Mouse (Mus musculus): ENCODE data around the gene Cfap99. TPM values are rescaled to one million over a fixed set of nuclear protein-coding genes. Genes with fewer than 3 reads are reported as not detected.

Cfap99 gene
- polyA plus RNA-seq, 1 experiment: 0.05 TPM

DNA sequence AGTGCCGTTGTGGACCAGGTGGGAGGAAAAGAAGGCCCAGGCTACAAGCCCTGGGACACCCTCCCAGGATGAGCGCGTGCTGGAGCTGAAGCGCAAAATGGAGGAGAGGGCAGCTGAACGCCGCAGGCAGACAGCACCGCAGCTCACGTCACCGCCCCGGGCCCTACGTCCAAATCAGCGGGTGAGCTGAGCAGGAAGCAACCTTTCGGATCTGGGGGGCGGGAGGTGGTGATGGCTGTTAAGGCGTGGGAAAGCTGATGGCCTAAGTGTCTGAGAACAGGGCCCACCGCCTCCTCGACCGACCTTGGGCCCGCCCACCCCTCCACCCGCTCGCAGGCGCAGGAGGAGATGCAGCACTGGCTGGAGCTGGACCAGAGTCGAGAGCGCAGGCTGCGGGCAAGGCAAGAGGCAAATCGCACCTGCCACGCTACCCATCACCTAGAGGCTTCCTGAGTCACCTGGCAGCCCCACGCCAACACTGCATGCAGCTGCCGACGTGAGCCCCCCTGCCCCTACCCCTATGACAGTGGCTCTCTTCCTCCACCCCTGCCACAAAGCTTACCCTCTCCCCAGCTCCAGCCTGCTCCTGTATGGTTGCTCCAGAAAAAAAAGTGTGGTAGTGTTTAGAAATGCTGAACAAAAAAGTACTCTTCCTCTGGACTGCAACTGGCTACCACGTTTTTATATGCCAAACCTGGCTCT, 38.6 kb downstream of the Cfap99 start:
- H3K27me3 ChIP-seq (replicated peaks; ENCODE audit: control insufficient read depth, insufficient read depth, low read length): no peaks in the 10 kb centered on the region
- H3K4me1 ChIP-seq (ENCODE audit: control insufficient read depth, insufficient read depth, low read length): no peaks in the 10 kb centered on the region
- H3K4me3 ChIP-seq (ENCODE audit: insufficient read depth, low read depth, low read length): no peak overlapping the region; the same call in 1 of the 2 replicates
- no peaks in the 10 kb centered on the region for H3K36me3 ChIP-seq (ENCODE audit: control insufficient read depth, insufficient read depth, low read length)
- WGBS: 11% methylated on average over 31 of the region's 31 CpGs
- peak; percentile 6 for DNase-seq
- H3K27ac ChIP-seq (ENCODE audit: insufficient read depth, low read depth, low read length): no peak overlapping the region
- TF ChIP-seq POLR2A (IDR thresholded peaks at IDR 0.05; ENCODE audit: low read depth, low read length): no peak
- TF ChIP-seq CTCF (conservative IDR thresholded peaks at IDR 0.05; ENCODE audit: insufficient read depth, insufficient read length, low read depth, low read length): no peak

DNA sequence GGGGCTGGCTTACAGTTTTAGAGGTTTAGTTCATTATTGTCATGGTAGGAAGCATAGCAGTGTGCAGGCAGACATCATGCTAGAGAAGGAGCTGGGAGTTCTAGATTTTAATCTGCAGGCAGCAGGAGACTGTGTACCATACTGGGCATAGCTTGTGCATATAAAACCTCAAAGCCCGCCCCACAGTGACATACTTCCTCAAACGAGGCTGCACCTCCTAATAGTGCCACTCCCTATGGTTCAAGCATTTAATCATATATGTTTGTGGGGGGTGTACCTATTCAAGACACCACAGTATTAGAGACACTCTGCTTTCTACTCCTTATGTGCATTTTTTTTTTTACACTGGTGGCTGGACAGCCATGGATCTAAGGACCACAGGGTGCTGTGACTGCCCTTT, 41.7 kb downstream of the Cfap99 start:
- Histone ChIP-seq H3K27ac (ENCODE audit: insufficient read depth, low read depth, low read length) (no peak overlapping the region), H3K4me1 (ENCODE audit: control insufficient read depth, insufficient read depth, low read length) (no peaks in the 10 kb centered on the region), H3K4me3 (ENCODE audit: insufficient read depth, low read depth, low read length) (no peak overlapping the region), H3K36me3 (ENCODE audit: control insufficient read depth, insufficient read depth, low read length) (no peaks in the 10 kb centered on the region), H3K27me3 (replicated peaks; ENCODE audit: control insufficient read depth, insufficient read depth, low read length) (no peaks in the 10 kb centered on the region)
- DNase-seq: no peak
- 90% methylated on average over 2 of the region's 2 CpGs for WGBS
- TF ChIP-seq CTCF (conservative IDR thresholded peaks at IDR 0.05; ENCODE audit: insufficient read depth, insufficient read length, low read depth, low read length): no peak
- no peak for TF ChIP-seq POLR2A (IDR thresholded peaks at IDR 0.05; ENCODE audit: low read depth, low read length)

DNA sequence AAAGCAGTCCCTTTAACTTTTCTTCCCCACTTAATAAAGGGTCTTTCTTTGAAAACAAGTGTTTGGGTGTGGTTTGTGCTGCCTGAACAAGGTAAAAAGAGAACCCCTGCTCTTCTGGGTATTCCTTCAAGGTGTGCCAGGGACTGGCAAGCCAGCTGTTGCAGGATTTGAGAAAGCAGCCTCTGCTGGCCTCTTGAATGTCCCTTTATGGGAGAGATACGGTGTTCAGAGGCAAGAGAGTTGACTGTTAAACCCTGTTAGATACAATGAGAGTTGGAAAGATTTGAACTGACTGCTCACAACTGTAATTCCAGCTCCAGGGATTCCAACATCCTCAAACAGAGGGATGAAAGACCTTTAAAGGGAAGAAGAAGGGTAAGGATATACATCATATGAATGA, 45.7 kb downstream of the Cfap99 start:
- no peak for DNase-seq
- Histone ChIP-seq H3K4me1 (ENCODE audit: control insufficient read depth, insufficient read depth, low read length) (peaks cover 3% of the 10 kb centered on the region; the same call in 1 of the 2 replicates), H3K36me3 (ENCODE audit: control insufficient read depth, insufficient read depth, low read length) (no peaks in the 10 kb centered on the region), H3K4me3 (ENCODE audit: insufficient read depth, low read depth, low read length) (no peak overlapping the region), H3K27ac (ENCODE audit: insufficient read depth, low read depth, low read length) (no peak overlapping the region), H3K27me3 (replicated peaks; ENCODE audit: control insufficient read depth, insufficient read depth, low read length) (no peaks in the 10 kb centered on the region)
- TF ChIP-seq POLR2A (IDR thresholded peaks at IDR 0.05; ENCODE audit: low read depth, low read length) (no peak), CTCF (conservative IDR thresholded peaks at IDR 0.05; ENCODE audit: insufficient read depth, insufficient read length, low read depth, low read length) (no peak)
- WGBS: 87% methylated on average over 1 of the region's 1 CpGs

GRCm38 (mm10) chr5:34335539-34336096, 47.2 kb downstream of the Cfap99 start:
- Histone ChIP-seq H3K4me1 (ENCODE audit: control insufficient read depth, insufficient read depth, low read length) (peaks cover 3% of the 10 kb centered on the region; the same call in 1 of the 2 replicates), H3K27me3 (replicated peaks; ENCODE audit: control insufficient read depth, insufficient read depth, low read length) (no peaks in the 10 kb centered on the region), H3K4me3 (ENCODE audit: insufficient read depth, low read depth, low read length) (peak overlapping the region; percentile 71), H3K27ac (ENCODE audit: insufficient read depth, low read depth, low read length) (peak overlapping the region; percentile 83), H3K36me3 (ENCODE audit: control insufficient read depth, insufficient read depth, low read length) (no peaks in the 10 kb centered on the region)
- TF ChIP-seq CTCF (conservative IDR thresholded peaks at IDR 0.05; ENCODE audit: insufficient read depth, insufficient read length, low read depth, low read length): no peak
- TF ChIP-seq POLR2A (IDR thresholded peaks at IDR 0.05; ENCODE audit: low read depth, low read length): no peak
- 1% methylated on average over 21 of the region's 21 CpGs for WGBS
- DNase-seq: peak; percentile 66

DNA sequence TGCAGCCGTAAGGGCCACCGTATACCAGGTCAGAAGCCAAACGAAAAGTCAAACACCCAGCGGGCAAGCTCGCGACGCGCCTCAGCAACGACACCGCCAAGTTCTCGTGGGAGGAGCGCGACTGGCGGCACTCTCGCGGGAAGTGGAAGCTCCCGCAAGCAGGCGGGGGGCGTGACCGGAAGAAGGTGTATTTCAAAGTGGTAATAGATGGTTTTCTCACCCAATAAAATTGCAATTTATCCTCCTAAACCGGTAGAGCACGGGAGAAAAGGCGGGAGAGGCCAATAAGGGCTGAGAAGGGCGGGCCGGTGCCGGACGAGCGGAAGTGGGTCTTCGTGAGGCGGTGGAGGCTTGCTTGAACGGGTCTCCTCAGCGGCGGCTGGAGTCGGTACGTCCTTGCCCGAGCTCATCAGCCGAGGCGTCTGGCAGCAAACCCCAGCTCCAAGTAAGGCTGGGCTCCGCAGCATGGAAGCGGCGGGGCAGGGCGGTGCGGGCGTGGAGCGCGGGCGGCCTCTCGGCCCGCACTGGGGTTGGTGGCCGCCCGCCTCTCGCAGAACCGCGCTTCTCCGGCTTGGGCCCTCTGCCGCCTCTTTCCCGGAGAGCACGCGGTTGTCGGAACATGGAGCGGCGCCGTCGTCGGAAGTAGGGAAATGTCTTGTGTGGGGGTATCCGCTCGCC, 47.8 kb downstream of the Cfap99 start, which contains the start of gene Rnf4:
Gene Rnf4 (plus strand): TSS at position 193 of the 678 bp plus-strand sequence.
- Histone ChIP-seq H3K4me1 (ENCODE audit: control insufficient read depth, insufficient read depth, low read length) (peaks cover 3% of the 10 kb centered on the region; the same call in 1 of the 2 replicates), H3K27ac (ENCODE audit: insufficient read depth, low read depth, low read length) (peak within 1 kb of the TSS; percentile 83), H3K36me3 (ENCODE audit: control insufficient read depth, insufficient read depth, low read length) (no peaks in the 10 kb centered on the region), H3K4me3 (ENCODE audit: insufficient read depth, low read depth, low read length) (peak within 1 kb of the TSS; percentile 86), H3K27me3 (replicated peaks; ENCODE audit: control insufficient read depth, insufficient read depth, low read length) (no peaks in the 10 kb centered on the region)
- TF ChIP-seq POLR2A (IDR thresholded peaks at IDR 0.05; ENCODE audit: low read depth, low read length) (peak; percentile 86), CTCF (conservative IDR thresholded peaks at IDR 0.05; ENCODE audit: insufficient read depth, insufficient read length, low read depth, low read length) (no peak)
- peak; percentile 99 for DNase-seq
- WGBS: under 1% methylated on average over 67 of the region's 67 CpGs

- Histone ChIP-seq H3K36me3 (ENCODE audit: control insufficient read depth, insufficient read depth, low read length) (no peaks in the 10 kb centered on the region), H3K27me3 (replicated peaks; ENCODE audit: control insufficient read depth, insufficient read depth, low read length) (no peaks in the 10 kb centered on the region), H3K27ac (ENCODE audit: insufficient read depth, low read depth, low read length) (peak overlapping the region; percentile 79), H3K4me3 (ENCODE audit: insufficient read depth, low read depth, low read length) (peak overlapping the region; percentile 86), H3K4me1 (ENCODE audit: control insufficient read depth, insufficient read depth, low read length) (peaks cover 3% of the 10 kb centered on the region; the same call in 1 of the 2 replicates)
- under 1% methylated on average over 42 of the region's 42 CpGs for WGBS
- peak; percentile 51 for DNase-seq
- TF ChIP-seq POLR2A (IDR thresholded peaks at IDR 0.05; ENCODE audit: low read depth, low read length): no peak
- TF ChIP-seq CTCF (conservative IDR thresholded peaks at IDR 0.05; ENCODE audit: insufficient read depth, insufficient read length, low read depth, low read length): no peak
Observed at GRCm38 (mm10) chr5:34336775-34337450, 48.5 kb downstream of the Cfap99 start.

All from kidney, adult 2 months (tissue).